Mouse (Mus musculus) liver, embryonic 16.5 days (tissue): ENCODE measurements at regions not wholly inside any gene's neighbourhood (a gene's known extent, or its start where the extent isn't known, plus 50 kb on each side); places are given as distances from the start of the nearest gene placed in this dataset.

ENCODE experiments used
- ATAC-seq: fragments of 200-750 bp; cut with Nextera tagmentation; 2 replicates; pipeline ENCODE4 v1.8.0; 2017; ENCODE audit warnings: low read depth, mild to moderate bottlenecking, moderate number of reproducible peaks, moderate library complexity
- H3K27ac ChIP-seq: fragments of 300-500 bp; sonication (generic); 2 replicates; pipeline ENCODE4 v1.5.1; 2014; ENCODE audit warnings: mild to moderate bottlenecking, low read length
- H3K27me3 ChIP-seq: fragments of 300-500 bp; sonication (generic); 2 replicates; pipeline ENCODE4 v1.6.1; 2014; ENCODE audit warnings: low read depth, low read length, mixed read lengths; ENCODE audit not compliant: control insufficient read depth, insufficient read depth
- H3K36me3 ChIP-seq: fragments of 300-500 bp; sonication (generic); 2 replicates; pipeline ENCODE4 v1.6.1; 2014; ENCODE audit warnings: mild to moderate bottlenecking; ENCODE audit not compliant: control insufficient read depth, insufficient read depth
- H3K4me1 ChIP-seq: fragments of 300-500 bp; sonication (generic); 2 replicates; pipeline ENCODE4 v1.6.1; 2014; ENCODE audit warnings: low read depth, low read length, mixed read lengths; ENCODE audit not compliant: control insufficient read depth
- H3K4me2 ChIP-seq: fragments of 300-500 bp; sonication (generic); 2 replicates; pipeline ENCODE4 v1.6.1; 2014; ENCODE audit warnings: low read depth, low read length, mixed read lengths
- H3K4me3 ChIP-seq: fragments of 300-500 bp; sonication (generic); 2 replicates; pipeline ENCODE4 v1.5.1; 2014; ENCODE audit warnings: low read depth, mild to moderate bottlenecking, low read length
- H3K9ac ChIP-seq: fragments of 300-500 bp; sonication (generic); 2 replicates; pipeline ENCODE4 v1.6.1; 2014; ENCODE audit warnings: low read depth, low read length
- H3K9me3 ChIP-seq: fragments of 300-500 bp; sonication (generic); replicated peaks from 2 replicates; pipeline ENCODE4 v1.6.1; 2016; ENCODE audit warnings: low read length; ENCODE audit not compliant: control insufficient read depth
- WGBS: fragments of 180-500 bp; shearing (Covaris S2); extraction: QIAGEN DNeasy Blood & Tissue Kit; methylation state at CpG from one replicate; pipeline ENCODE4 v1.1.7; 2014; ENCODE audit not compliant: insufficient replicate concordance; 5-methylcytosine and 5-hydroxymethylcytosine counted together

GRCm38 (mm10) chr16:73835715-73836440 is 575.7 kb downstream of the Robo2 start:
- H3K4me3 ChIP-seq = 0 out of 2 replicates have a peak overlapping the region, but pooled peaks have one; percentile 18

GRCm38 (mm10) chr16:73821387-73822338 is 590.0 kb downstream of the Robo2 start:
- peak overlapping the region; percentile 55 for H3K9ac ChIP-seq
- 11% methylated on average over 10 of the region's 10 CpGs for WGBS
- H3K4me1 ChIP-seq = peaks cover 13% of the 10 kb centered on the region
- peak; percentile 100 for ATAC-seq
- H3K4me3 ChIP-seq = peak overlapping the region; percentile 24; the same call in 1 of the 2 replicates
- H3K27ac ChIP-seq = peak overlapping the region; percentile 96
- no peaks in the 10 kb centered on the region for H3K9me3 ChIP-seq
- peak overlapping the region; percentile 60 for H3K4me2 ChIP-seq
- no peaks in the 10 kb centered on the region for H3K27me3 ChIP-seq
- H3K36me3 ChIP-seq = no peaks in the 10 kb centered on the region

More at GRCm38 (mm10) chr16:73835715-73836440, 575.7 kb downstream of the Robo2 start:
- Histone ChIP-seq H3K36me3 (no peaks in the 10 kb centered on the region), H3K4me1 (no peaks in the 10 kb centered on the region), H3K27ac (peak overlapping the region; percentile 8; the same call in 1 of the 2 replicates), H3K9ac (no peak overlapping the region), H3K9me3 (no peaks in the 10 kb centered on the region), H3K4me2 (peak overlapping the region; percentile 33; the same call in 1 of the 2 replicates), H3K27me3 (no peaks in the 10 kb centered on the region)
- peak; percentile 80 for ATAC-seq
- WGBS = 53% methylated on average over 19 of the region's 19 CpGs

- no peak overlapping the region for H3K9ac ChIP-seq
- H3K4me3 ChIP-seq = no peak overlapping the region
- no peaks in the 10 kb centered on the region for H3K36me3 ChIP-seq
- ATAC-seq = no peak
- no peak overlapping the region for H3K27ac ChIP-seq
- H3K4me2 ChIP-seq = no peak overlapping the region
- no peaks in the 10 kb centered on the region for H3K27me3 ChIP-seq
- H3K4me1 ChIP-seq = no peaks in the 10 kb centered on the region
- H3K9me3 ChIP-seq = no peaks in the 10 kb centered on the region
- 54% methylated on average over 3 of the region's 3 CpGs for WGBS
Observed at GRCm38 (mm10) chr16:73804572-73804971, 607.1 kb downstream of the Robo2 start.

- no peak for ATAC-seq
- no peak overlapping the region for H3K4me3 ChIP-seq
Observed at GRCm38 (mm10) chr16:73796528-73797171, 615.0 kb downstream of the Robo2 start.

GRCm38 (mm10) chr16:73785074-73785438 is 626.6 kb downstream of the Robo2 start:
- ATAC-seq = no peak
- 72% methylated on average over 2 of the region's 2 CpGs for WGBS

More at GRCm38 (mm10) chr16:73796528-73797171, 615.0 kb downstream of the Robo2 start:
- Histone ChIP-seq H3K9ac (no peak overlapping the region), H3K27ac (no peak overlapping the region), H3K36me3 (no peaks in the 10 kb centered on the region), H3K27me3 (no peaks in the 10 kb centered on the region), H3K4me2 (no peak overlapping the region), H3K4me1 (no peaks in the 10 kb centered on the region), H3K9me3 (no peaks in the 10 kb centered on the region)
- WGBS = 65% methylated on average over 6 of the region's 6 CpGs

GRCm38 (mm10) chr16:73784296-73785073 is 627.1 kb downstream of the Robo2 start:
- WGBS = 59% methylated on average over 10 of the region's 10 CpGs
- Histone ChIP-seq H3K4me2 (no peak overlapping the region), H3K4me3 (no peak overlapping the region), H3K4me1 (no peaks in the 10 kb centered on the region), H3K36me3 (no peaks in the 10 kb centered on the region), H3K9me3 (no peaks in the 10 kb centered on the region), H3K9ac (no peak overlapping the region), H3K27me3 (no peaks in the 10 kb centered on the region), H3K27ac (no peak overlapping the region)
- no peak for ATAC-seq

More at GRCm38 (mm10) chr16:73785074-73785438, 626.6 kb downstream of the Robo2 start:
- no peaks in the 10 kb centered on the region for H3K27me3 ChIP-seq
- H3K4me1 ChIP-seq = no peaks in the 10 kb centered on the region
- no peak overlapping the region for H3K4me3 ChIP-seq
- no peaks in the 10 kb centered on the region for H3K9me3 ChIP-seq
- H3K9ac ChIP-seq = no peak overlapping the region
- no peak overlapping the region for H3K27ac ChIP-seq
- H3K36me3 ChIP-seq = no peaks in the 10 kb centered on the region
- no peak overlapping the region for H3K4me2 ChIP-seq

- Histone ChIP-seq H3K27ac (no peak overlapping the region), H3K36me3 (no peaks in the 10 kb centered on the region), H3K27me3 (no peaks in the 10 kb centered on the region), H3K4me2 (no peak overlapping the region), H3K9ac (no peak overlapping the region), H3K9me3 (no peaks in the 10 kb centered on the region), H3K4me3 (no peak overlapping the region), H3K4me1 (no peaks in the 10 kb centered on the region)
- WGBS = 60% methylated on average over 5 of the region's 5 CpGs
- ATAC-seq = no peak
Observed at GRCm38 (mm10) chr16:73772454-73772853, 639.2 kb downstream of the Robo2 start.

- Histone ChIP-seq H3K4me1 (no peaks in the 10 kb centered on the region), H3K36me3 (no peaks in the 10 kb centered on the region), H3K9ac (no peak overlapping the region), H3K27ac (no peak overlapping the region), H3K27me3 (no peaks in the 10 kb centered on the region), H3K4me2 (no peak overlapping the region), H3K4me3 (no peak overlapping the region), H3K9me3 (no peaks in the 10 kb centered on the region)
- ATAC-seq = peak; percentile 5; the same call in 1 of the 2 replicates
- 33% methylated on average over 5 of the region's 5 CpGs for WGBS
Observed at GRCm38 (mm10) chr16:73770440-73770856, 641.2 kb downstream of the Robo2 start.
